In the genomic region with DNA sequence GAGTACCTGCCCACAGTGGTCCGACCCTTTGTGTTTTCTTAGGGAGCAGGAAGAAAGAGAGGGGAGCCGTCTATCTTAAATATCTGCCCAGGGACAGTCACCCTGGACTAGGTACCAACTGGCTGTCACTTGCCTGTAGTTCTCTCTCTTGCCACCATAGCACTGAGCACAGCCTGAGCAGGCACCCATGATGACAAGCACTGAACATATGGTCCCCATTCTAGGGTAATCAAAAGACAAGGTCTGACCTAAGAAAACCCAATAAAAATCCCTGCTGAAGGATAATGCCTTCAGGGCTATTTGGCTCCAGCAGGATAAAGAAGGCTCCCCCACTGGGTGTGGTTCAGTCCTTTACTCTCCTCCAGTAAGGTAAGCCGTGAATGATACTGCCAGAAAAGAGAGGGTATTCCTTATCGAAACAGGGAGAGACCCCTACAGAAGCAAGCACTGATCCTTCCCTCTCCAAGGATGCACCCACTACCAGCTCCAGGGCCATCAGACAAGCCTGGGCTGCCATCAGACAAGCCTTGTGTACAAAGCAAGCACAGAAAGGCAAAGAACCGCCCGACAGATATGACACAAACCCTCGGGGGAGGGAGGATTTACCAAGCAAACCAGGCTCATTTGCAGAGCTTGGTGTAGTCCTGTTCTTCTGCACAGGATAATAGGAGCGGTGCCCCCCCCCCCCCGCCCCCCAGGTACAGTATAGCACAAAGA, we compare ENCODE assay signal across 12 mouse cellular contexts.
A peak's percentile ranks its signal among the peaks of the same experiment; 100 is the strongest.
DNase-seq lines count a peak whose midpoint lies in the region; ATAC-seq and TF ChIP-seq lines count a peak whose summit lies in the region.
"Had no signal": no experiment of that assay in that cellular context is flagged by ENCODE, and none has a peak within 500 bp of the region (broad histone marks: within the 10 kb centered on the region; RNA-seq: fewer than 3 reads in every experiment).

No protein-coding gene starts in this region.

- no peak overlapping the region for H3K9ac ChIP-seq in lung, embryonic 14.5 days
- no peak overlapping the region for H3K9ac ChIP-seq in hindbrain, embryonic 13.5 days
- no peak overlapping the region for H3K9ac ChIP-seq in midbrain, embryonic 16.5 days (ENCODE audit: low read depth, low read length)

- H3K36me3 ChIP-seq in erythroblast, embryonic 14.5 days (ENCODE audit: control insufficient read depth): no peaks in the 10 kb centered on the region
- no peaks in the 10 kb centered on the region for H3K36me3 ChIP-seq in lung, embryonic 14.5 days (ENCODE audit: insufficient read depth)
- H3K36me3 ChIP-seq in hindbrain, embryonic 13.5 days: 0 out of 2 replicates have a peak, but pooled peaks cover 5% of the 10 kb centered on the region
- H3K36me3 ChIP-seq in midbrain, embryonic 16.5 days (ENCODE audit: control insufficient read depth, insufficient read depth, low read length): no peaks in the 10 kb centered on the region

- H3K27me3 ChIP-seq in erythroblast, embryonic 14.5 days (ENCODE audit: control insufficient read depth): peaks cover 13% of the 10 kb centered on the region
- no peaks in the 10 kb centered on the region for H3K27me3 ChIP-seq in lung, embryonic 14.5 days (ENCODE audit: insufficient read depth, low read length)
- H3K27me3 ChIP-seq in hindbrain, embryonic 13.5 days: no peaks in the 10 kb centered on the region
- no peaks in the 10 kb centered on the region for H3K27me3 ChIP-seq in midbrain, embryonic 16.5 days (ENCODE audit: control insufficient read depth, insufficient read depth, low read depth, low read length)

- peak overlapping the region; percentile 11; the same call in 1 of the 2 replicates for H3K4me2 ChIP-seq in lung, embryonic 14.5 days
- no peak overlapping the region for H3K4me2 ChIP-seq in hindbrain, embryonic 13.5 days
- H3K4me2 ChIP-seq in midbrain, embryonic 16.5 days (ENCODE audit: low read length): no peak overlapping the region

- WGBS in lung, embryonic 14.5 days: 42% methylated on average over 9 of the region's 9 CpGs
- 66% methylated on average over 9 of the region's 9 CpGs for WGBS in hindbrain, embryonic 13.5 days
- WGBS in midbrain, embryonic 16.5 days: 60% methylated on average over 9 of the region's 9 CpGs

- no peak for DNase-seq in lung, embryonic 14.5 days
- no peak for DNase-seq in lung, adult 18-20 months
- no peak for DNase-seq in thymus, postnatal 10 days (ENCODE audit: low spot score in 2 of 2)
- DNase-seq in kidney, adult 8-10 months: no peak
- DNase-seq: cerebellum, postnatal 14 days; gastrocnemius, postnatal 10 days; kidney, postnatal 36 days; lung, adult 2 months had no signal

- H3K4me1 ChIP-seq in erythroblast, embryonic 14.5 days (ENCODE audit: control insufficient read depth): peaks cover 72% of the 10 kb centered on the region
- H3K4me1 ChIP-seq in lung, embryonic 14.5 days (ENCODE audit: insufficient read depth): peaks cover 49% of the 10 kb centered on the region
- H3K4me1 ChIP-seq in hindbrain, embryonic 13.5 days (replicated peaks): peaks cover 46% of the 10 kb centered on the region
- peaks cover 42% of the 10 kb centered on the region for H3K4me1 ChIP-seq in midbrain, embryonic 16.5 days (ENCODE audit: control insufficient read depth, insufficient read depth, low read length)

- H3K27ac ChIP-seq in lung, embryonic 14.5 days (ENCODE audit: low read depth): no peak overlapping the region
- H3K27ac ChIP-seq in hindbrain, embryonic 13.5 days: peak overlapping the region; percentile 76
- peak overlapping the region; percentile 56 for H3K27ac ChIP-seq in midbrain, embryonic 16.5 days (ENCODE audit: low read length)

- H3K9me3 ChIP-seq in erythroblast, embryonic 14.5 days (ENCODE audit: control insufficient read depth, low read length): no peaks in the 10 kb centered on the region
- H3K9me3 ChIP-seq in lung, embryonic 14.5 days (ENCODE audit: low read depth, low read length): no peaks in the 10 kb centered on the region
- H3K9me3 ChIP-seq in hindbrain, embryonic 13.5 days: no peaks in the 10 kb centered on the region
- no peaks in the 10 kb centered on the region for H3K9me3 ChIP-seq in midbrain, embryonic 16.5 days (replicated peaks; ENCODE audit: control insufficient read depth, low read length, poor library complexity, severe bottlenecking)

- peak overlapping the region; percentile 13 for H3K4me3 ChIP-seq in erythroblast, embryonic 14.5 days (replicated peaks)
- H3K4me3 ChIP-seq in lung, embryonic 14.5 days (ENCODE audit: low read depth, low read length): no peak overlapping the region
- H3K4me3 ChIP-seq in hindbrain, embryonic 13.5 days: no peak overlapping the region
- H3K4me3 ChIP-seq in midbrain, embryonic 16.5 days (ENCODE audit: low read depth, low read length): no peak overlapping the region

- peak; percentile 24; the same call in 1 of the 2 replicates for TF ChIP-seq CTCF in lung, embryonic 14.5 days (IDR thresholded peaks at IDR 0.05; ENCODE audit: low read depth)

- ATAC-seq in erythroblast, adult 5-6 weeks (replicated peaks; ENCODE audit: low FRiP score, poor library complexity, severe bottlenecking): no peak
- no peak for ATAC-seq in lung, embryonic 14.5 days (ENCODE audit: insufficient read depth)
- ATAC-seq in hindbrain, embryonic 13.5 days (ENCODE audit: low FRiP score): peak; percentile 52
- peak; percentile 36; the same call in 1 of the 2 replicates for ATAC-seq in midbrain, embryonic 16.5 days

Comparison
In these comparisons a context has a peak if more than half of its experiments do, and no peak if none do; other contexts are left out.
1. ATAC-seq: peak in hindbrain, embryonic 13.5 days (single experiment) and midbrain, embryonic 16.5 days (single experiment); none in erythroblast, adult 5-6 weeks (single experiment) and lung, embryonic 14.5 days (single experiment).